Mouse (Mus musculus) limb, embryonic 14.5 days (tissue): ENCODE results near the gene Hinfp. TPM values are rescaled to one million over a fixed set of nuclear protein-coding genes. Genes with fewer than 3 reads are reported as not detected.

Source experiments
- ATAC-seq: fragments of 200-750 bp; cut with Nextera tagmentation; 2 replicates; pipeline ENCODE4 v1.8.0; 2017; ENCODE audit warnings: low read depth, moderate number of reproducible peaks, moderate TSS enrichment; ENCODE audit not compliant: low FRiP score
- DNase-seq: peaks from one replicate; pipeline ENCODE4 v3.0.0-alpha.2; 2015; ENCODE audit warnings: low spot score
- H3K27ac ChIP-seq: fragments of 300-500 bp; sonication (generic); replicated peaks from 2 replicates; pipeline ENCODE4 v1.5.1; 2014; ENCODE audit warnings: low read depth, mild to moderate bottlenecking, low read length, moderate library complexity, mixed read lengths
- H3K27me3 ChIP-seq: fragments of 300-500 bp; sonication (generic); 2 replicates; pipeline ENCODE4 v1.6.1; 2014; ENCODE audit warnings: low read length, mixed read lengths; ENCODE audit not compliant: control insufficient read depth, insufficient read depth
- H3K36me3 ChIP-seq: fragments of 300-500 bp; sonication (generic); 2 replicates; pipeline ENCODE4 v1.6.1; 2014; ENCODE audit warnings: mild to moderate bottlenecking, low read length, moderate library complexity, mixed read lengths; ENCODE audit not compliant: control insufficient read depth, insufficient read depth
- H3K4me1 ChIP-seq: fragments of 300-500 bp; sonication (generic); 2 replicates; pipeline ENCODE4 v1.6.1; 2014; ENCODE audit warnings: antibody characterized with exemption, low read length, mixed read lengths; ENCODE audit not compliant: control insufficient read depth, insufficient read depth
- H3K4me2 ChIP-seq: fragments of 300-500 bp; sonication (generic); replicated peaks from 2 replicates; pipeline ENCODE4 v1.6.1; 2014; ENCODE audit warnings: low read depth, mild to moderate bottlenecking, low read length, moderate library complexity; ENCODE audit not compliant: severe bottlenecking
- H3K4me3 ChIP-seq: fragments of 300-500 bp; sonication (generic); replicated peaks from 2 replicates; pipeline ENCODE4 v1.5.1; 2014; ENCODE audit warnings: low read length
- H3K9ac ChIP-seq: fragments of 300-500 bp; sonication (generic); 2 replicates; pipeline ENCODE4 v1.6.1; 2014; ENCODE audit warnings: mild to moderate bottlenecking, low read depth, low read length, moderate library complexity; ENCODE audit not compliant: severe bottlenecking
- H3K9me3 ChIP-seq: fragments of 300-500 bp; sonication (generic); 2 replicates; pipeline ENCODE4 v1.6.1; 2016; ENCODE audit warnings: low read length; ENCODE audit not compliant: control insufficient read depth
- POLR2A ChIP-seq: fragments of 200-500 bp; IDR thresholded peaks from 2 replicates; pipeline ENCODE4 v1.8.0; 2012; ENCODE audit warnings: inconsistent platforms, mild to moderate bottlenecking, moderate library complexity, borderline replicate concordance; ENCODE audit not compliant: insufficient read depth, insufficient read length; ENCODE audit errors: extremely low read depth
- WGBS: fragments of 180-500 bp; shearing (Covaris S2); extraction: QIAGEN DNeasy Blood & Tissue Kit; methylation state at CpG from one replicate; pipeline ENCODE4 v1.1.7; 2014; 5-methylcytosine and 5-hydroxymethylcytosine counted together
- polyA plus RNA-seq, 2 experiments: library from polyadenylated mRNA; depleted of rRNA in 1 of 2; stranded (reverse) in 1 of 2; unstranded in 1 of 2; fragments of >200 nt; fragmentation: Nextera tagmentation in 1 of 2; extraction: Ambion mirVana in 1 of 2; gene quantifications; 2 replicates each; pipeline versions ENCODE4 v1.2.1 to v1.2.3; 2012 to 2014

Hinfp gene
- polyA plus RNA-seq, 2 experiments: 18.0 to 39.4 TPM

DNA sequence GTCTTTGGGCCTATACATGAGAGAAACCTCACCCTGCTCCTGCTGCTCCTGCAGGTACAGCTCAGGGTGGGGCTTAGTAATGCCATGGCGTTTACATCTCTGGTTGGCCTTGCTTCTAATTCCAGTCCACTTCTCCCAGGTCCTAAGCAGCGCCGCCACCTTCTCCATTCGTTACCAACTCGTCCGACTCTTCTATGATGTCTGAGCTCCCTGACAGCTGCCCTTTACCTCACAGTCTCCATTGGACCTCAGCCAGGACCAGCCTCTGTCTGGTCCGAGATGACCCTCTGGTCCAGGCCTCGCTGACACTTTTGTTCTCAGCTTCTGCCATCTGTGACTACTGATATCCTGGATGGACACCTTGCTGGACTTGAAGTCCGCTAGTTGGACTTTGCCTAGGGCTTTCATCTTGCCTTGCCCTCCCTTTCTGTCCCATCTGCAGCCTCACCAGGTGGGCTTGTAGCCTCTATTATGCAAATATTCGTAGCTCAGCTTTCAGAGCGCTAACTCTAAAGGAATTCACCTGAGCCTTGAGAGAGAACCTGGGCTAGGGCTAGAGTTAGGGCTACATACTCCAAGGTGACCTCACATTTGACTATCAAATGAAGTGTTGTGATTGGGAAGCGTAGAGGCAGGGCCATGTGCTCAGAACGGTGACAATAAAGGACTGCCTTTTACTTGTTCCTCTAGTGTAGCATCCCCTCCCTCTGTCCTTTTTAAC lies 27.6 kb upstream of the Hinfp start:
- Histone ChIP-seq H3K27ac (no peak overlapping the region), H3K9me3 (no peaks in the 10 kb centered on the region), H3K36me3 (peaks cover 69% of the 10 kb centered on the region), H3K4me2 (no peak overlapping the region), H3K27me3 (no peaks in the 10 kb centered on the region), H3K4me3 (no peak overlapping the region), H3K4me1 (peaks cover 12% of the 10 kb centered on the region; the same call in 1 of the 2 replicates), H3K9ac (no peak overlapping the region)
- DNase-seq (no peak), ATAC-seq (no peak)
- no peak for TF ChIP-seq POLR2A
- WGBS: 95% methylated on average over 13 of the region's 13 CpGs

DNA sequence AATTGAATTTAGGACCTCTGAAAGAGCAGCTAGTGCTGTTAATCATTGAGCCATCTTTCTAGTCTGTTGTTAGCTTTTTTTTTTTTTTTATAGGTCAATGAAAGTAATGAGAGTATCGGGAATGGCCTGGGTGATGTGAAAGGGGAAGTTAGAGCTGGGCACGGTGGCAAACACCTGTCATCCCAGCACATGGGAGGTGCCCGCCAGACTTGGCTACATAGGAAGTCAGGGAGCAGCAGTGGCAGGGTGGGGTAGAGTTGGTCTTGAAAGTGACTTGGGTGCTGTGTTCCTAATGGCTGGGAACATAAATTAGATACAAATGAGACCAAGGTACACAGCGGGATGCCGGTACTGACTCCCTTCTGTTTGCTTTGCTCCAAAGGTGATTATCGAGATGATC lies 25.3 kb upstream of the Hinfp start:
- no peak for TF ChIP-seq POLR2A
- no peak overlapping the region for H3K4me3 ChIP-seq
- DNase-seq (no peak), ATAC-seq (no peak)
- H3K27ac ChIP-seq: no peak overlapping the region
- 91% methylated on average over 6 of the region's 6 CpGs for WGBS
- no peaks in the 10 kb centered on the region for H3K27me3 ChIP-seq
- H3K9me3 ChIP-seq: no peaks in the 10 kb centered on the region
- no peak overlapping the region for H3K9ac ChIP-seq
- no peak overlapping the region for H3K4me2 ChIP-seq
- peaks cover 53% of the 10 kb centered on the region for H3K36me3 ChIP-seq
- peaks cover 8% of the 10 kb centered on the region for H3K4me1 ChIP-seq

DNA sequence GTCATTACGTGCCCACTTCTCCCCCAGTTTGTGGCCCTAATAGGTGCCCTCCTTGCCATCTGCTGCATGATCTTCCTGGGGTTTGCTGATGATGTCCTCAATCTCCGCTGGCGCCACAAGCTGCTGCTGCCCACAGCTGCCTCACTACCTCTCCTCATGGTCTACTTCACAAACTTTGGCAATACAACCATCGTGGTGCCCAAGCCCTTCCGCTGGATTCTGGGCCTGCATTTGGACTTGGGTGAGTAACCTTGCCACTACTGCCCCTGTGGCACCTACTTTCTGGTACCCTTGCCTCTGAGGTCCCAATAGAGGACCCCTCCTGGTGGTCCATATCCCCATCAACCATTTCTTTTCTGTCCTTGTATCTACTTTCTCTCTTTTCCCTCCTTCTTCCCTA lies 22.5 kb upstream of the Hinfp start:
- Histone ChIP-seq H3K4me3 (peak overlapping the region; percentile 74), H3K27ac (no peak overlapping the region), H3K27me3 (no peaks in the 10 kb centered on the region), H3K4me2 (peak overlapping the region; percentile 83), H3K36me3 (peaks cover 44% of the 10 kb centered on the region), H3K4me1 (peaks cover 10% of the 10 kb centered on the region), H3K9me3 (no peaks in the 10 kb centered on the region), H3K9ac (peak overlapping the region; percentile 90)
- ATAC-seq (no peak), DNase-seq (no peak)
- no peak for TF ChIP-seq POLR2A
- 87% methylated on average over 5 of the region's 5 CpGs for WGBS

DNA sequence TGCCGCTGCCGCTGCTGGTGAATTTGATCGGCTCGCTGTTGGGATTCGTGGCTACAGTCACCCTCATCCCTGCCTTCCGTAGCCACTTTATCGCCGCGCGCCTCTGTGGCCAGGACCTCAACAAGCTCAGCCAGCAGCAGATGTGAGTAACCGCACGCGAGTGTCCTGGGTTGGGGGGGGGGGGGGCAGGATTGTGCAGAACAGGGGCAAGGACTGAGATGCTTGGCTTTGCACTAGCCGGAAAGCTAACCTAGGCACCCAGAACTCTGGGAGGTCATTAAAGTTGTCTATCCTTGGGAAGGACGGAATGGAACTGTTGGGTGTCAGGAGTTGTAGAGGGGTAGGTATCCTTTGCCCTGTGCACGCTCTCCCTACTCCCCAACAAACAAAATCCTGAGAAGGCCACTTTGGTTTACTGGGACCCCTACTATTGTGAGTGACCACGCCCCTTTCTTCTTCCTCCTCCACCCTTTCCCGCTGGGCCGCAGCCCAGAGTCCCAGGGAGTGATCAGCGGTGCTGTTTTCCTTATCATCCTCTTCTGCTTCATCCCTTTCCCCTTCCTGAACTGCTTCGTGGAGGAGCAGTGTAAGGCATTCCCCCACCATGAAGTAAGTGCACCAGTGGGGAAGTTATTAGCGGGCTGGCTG lies 21.7 kb upstream of the Hinfp start:
- DNase-seq (peak; percentile 65), ATAC-seq (no peak)
- Histone ChIP-seq H3K4me2 (peak overlapping the region; percentile 83), H3K27ac (peak overlapping the region; percentile 89), H3K9ac (peak overlapping the region; percentile 90), H3K4me3 (peak overlapping the region; percentile 74), H3K27me3 (no peaks in the 10 kb centered on the region), H3K4me1 (peaks cover 10% of the 10 kb centered on the region), H3K9me3 (no peaks in the 10 kb centered on the region), H3K36me3 (peaks cover 37% of the 10 kb centered on the region)
- no peak for TF ChIP-seq POLR2A
- WGBS: under 1% methylated on average over 22 of the region's 22 CpGs

- DNase-seq (peak; percentile 87), ATAC-seq (peak; percentile 94)
- under 1% methylated on average over 37 of the region's 38 CpGs for WGBS
- Histone ChIP-seq H3K9ac (peak overlapping the region; percentile 90), H3K27ac (peak overlapping the region; percentile 89), H3K4me3 (peak overlapping the region; percentile 74), H3K36me3 (peaks cover 30% of the 10 kb centered on the region), H3K4me2 (peak overlapping the region; percentile 83), H3K27me3 (no peaks in the 10 kb centered on the region), H3K9me3 (no peaks in the 10 kb centered on the region), H3K4me1 (peaks cover 10% of the 10 kb centered on the region)
- TF ChIP-seq POLR2A: peak; percentile 43; the same call in 1 of the 2 replicates
Measured at GRCm38 (mm10) chr9:44326371-44327063, 21.0 kb upstream of the Hinfp start.
